Mouse (Mus musculus) MEL (cell line): ENCODE data around the gene Hdac1.

Source experiments
- CTCF ChIP-seq, 3 experiments: IDR thresholded peaks in 2 of 3; conservative IDR thresholded peaks in 1 of 3; 2 replicates each; pipeline ENCODE4 v1.5.1; 2011 to 2012; ENCODE audit warnings: low read length in 3 of 3, low read depth in 2 of 3, mild to moderate bottlenecking in 2 of 3, improper control_type of control experiment in 1 of 3, inconsistent platforms in 1 of 3, mixed read lengths in 1 of 3, moderate library complexity in 1 of 3; ENCODE audit not compliant: control insufficient read depth in 1 of 3, insufficient read depth in 1 of 3, poor library complexity in 1 of 3, severe bottlenecking in 1 of 3
- MAX ChIP-seq: IDR thresholded peaks from 2 replicates; pipeline ENCODE4 v1.6.1; 2011; ENCODE audit warnings: low read length, improper control_type of control experiment
- MYC ChIP-seq: IDR thresholded peaks from 2 replicates; pipeline ENCODE4 v1.6.1; 2011; ENCODE audit warnings: low read depth, mild to moderate bottlenecking, low read length, improper control_type of control experiment, moderate library complexity
- POLR2A ChIP-seq, 2 experiments: IDR thresholded peaks; 2 replicates each; pipeline ENCODE4 v1.6.1; 2011 to 2012; ENCODE audit warnings: low read length in 2 of 2, mild to moderate bottlenecking in 2 of 2, control low read depth in 1 of 2, improper control_type of control experiment in 1 of 2, low read depth in 1 of 2, moderate library complexity in 1 of 2; ENCODE audit not compliant: control insufficient read depth in 1 of 2, insufficient read depth in 1 of 2, poor library complexity in 1 of 2
- TBP ChIP-seq: IDR thresholded peaks from 2 replicates; pipeline ENCODE4 v1.8.0; 2011; ENCODE audit warnings: low read depth, low read length, improper control_type of control experiment
- UBTF ChIP-seq: IDR thresholded peaks from 2 replicates; pipeline ENCODE4 v1.6.1; 2012; ENCODE audit warnings: low read depth, mild to moderate bottlenecking, inconsistent platforms, low read length, improper control_type of control experiment, moderate library complexity, borderline replicate concordance; ENCODE audit not compliant: insufficient read depth
- ZNF384 ChIP-seq: IDR thresholded peaks from 2 replicates; pipeline ENCODE4 v1.6.1; 2012; ENCODE audit warnings: low read depth, mild to moderate bottlenecking, inconsistent platforms, low read length, improper control_type of control experiment

DNA sequence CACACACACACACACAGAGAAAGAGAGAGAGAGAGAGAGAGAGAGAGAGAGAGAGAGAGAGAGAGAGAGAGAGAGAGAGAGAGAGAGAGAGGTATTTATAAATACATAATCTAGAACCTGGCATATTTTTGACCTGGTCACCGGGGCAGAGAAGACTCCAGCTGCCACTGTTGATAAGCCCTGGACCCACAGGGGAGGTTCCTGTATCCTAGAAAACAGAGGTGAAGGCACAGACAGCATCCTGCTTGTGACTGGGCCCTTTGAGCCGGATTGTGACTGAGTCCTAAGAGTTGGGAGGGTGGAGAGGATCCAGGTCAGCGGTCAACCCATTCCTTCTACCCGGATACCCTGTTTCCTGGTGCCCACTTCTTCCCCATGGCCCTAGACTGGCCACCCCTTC, 46.4 kb upstream of the Hdac1 start:
- no peak for TF ChIP-seq ZNF384
- no peak for TF ChIP-seq CTCF (IDR thresholded peaks at IDR 0.05 in 2 of 3, conservative IDR thresholded peaks at IDR 0.05 in 1 of 3; ENCODE audit: control insufficient read depth in 1 of 3, insufficient read depth in 1 of 3, low read depth in 2 of 3, low read length in 3 of 3, poor library complexity in 1 of 3, severe bottlenecking in 1 of 3)
- TF ChIP-seq MYC = no peak
- no peak for TF ChIP-seq UBTF
- TF ChIP-seq POLR2A (IDR thresholded peaks at IDR 0.05; ENCODE audit: control insufficient read depth in 1 of 2, insufficient read depth in 1 of 2, low read depth in 1 of 2, low read length in 2 of 2, poor library complexity in 1 of 2) = no peak
- no peak for TF ChIP-seq MAX
- TF ChIP-seq TBP = no peak
